Comparison of ENCODE assay signal across 24 mouse cellular contexts in genomic region chr16:20362121-20362520, GRCm38 (mm10). TPM values are rescaled to one million over a fixed set of nuclear protein-coding genes. Genes with fewer than 3 reads are reported as not detected.
"Had no signal": no experiment of that assay in that cellular context is flagged by ENCODE, and none has a peak within 500 bp of the region (broad histone marks: within the 10 kb centered on the region; RNA-seq: fewer than 3 reads in every experiment).

No protein-coding gene starts in this region.

- H3K27me3 ChIP-seq: limb, embryonic 13.5 days; liver, embryonic 13.5 days; midbrain, embryonic 12.5 days; midbrain, embryonic 15.5 days; neural tube, embryonic 12.5 days; neural tube, embryonic 15.5 days had no signal

- H3K4me2 ChIP-seq: limb, embryonic 13.5 days; liver, embryonic 13.5 days; lung, embryonic 14.5 days; midbrain, embryonic 12.5 days; midbrain, embryonic 15.5 days; neural tube, embryonic 12.5 days; neural tube, embryonic 15.5 days had no signal

- H3K9ac ChIP-seq: limb, embryonic 13.5 days; liver, embryonic 13.5 days; liver, postnatal 0 days; lung, embryonic 14.5 days; midbrain, embryonic 12.5 days; midbrain, embryonic 15.5 days; neural tube, embryonic 12.5 days; neural tube, embryonic 15.5 days had no signal

- ATAC-seq: intestine, postnatal 0 days; liver, postnatal 0 days; midbrain, embryonic 15.5 days had no signal

- H3K9me3 ChIP-seq: limb, embryonic 10.5 days; limb, embryonic 13.5 days; liver, embryonic 13.5 days; midbrain, embryonic 12.5 days; midbrain, embryonic 15.5 days; neural tube, embryonic 12.5 days; neural tube, embryonic 15.5 days had no signal

- H3K4me3 ChIP-seq: limb, embryonic 10.5 days; limb, embryonic 13.5 days; liver, embryonic 13.5 days; midbrain, embryonic 12.5 days; midbrain, embryonic 15.5 days; neural tube, embryonic 12.5 days; neural tube, embryonic 15.5 days had no signal

- H3K4me1 ChIP-seq: limb, embryonic 10.5 days; limb, embryonic 13.5 days; midbrain, embryonic 12.5 days; midbrain, embryonic 15.5 days; neural tube, embryonic 12.5 days; neural tube, embryonic 15.5 days had no signal

- H3K27ac ChIP-seq: limb, embryonic 10.5 days; limb, embryonic 13.5 days; liver, embryonic 13.5 days; macrophage; midbrain, embryonic 12.5 days; midbrain, embryonic 15.5 days; neural tube, embryonic 12.5 days; neural tube, embryonic 15.5 days; stomach, postnatal 0 days had no signal

- DNase-seq: kidney, adult 2 months; kidney, postnatal 14 days; kidney, postnatal 4 days; liver; liver, embryonic 13.5 days; liver, postnatal 0 days; lung, embryonic 14.5 days; lung, postnatal 10 days; right cerebral cortex, adult 18-20 months; right cerebral cortex, postnatal 14 days; right cerebral cortex, postnatal 4 days; thymus, adult 2 months; thymus, postnatal 25 days had no signal

RNA-seq across cellular contexts. Expression of gene Cyp2ab1, which starts 36.9 kb away (rescaled TPM):
- polyA plus RNA-seq: intestine, postnatal 0 days; kidney, embryonic 14.5 days; limb, embryonic 10.5 days; limb, embryonic 13.5 days; liver, embryonic 13.5 days; liver, postnatal 0 days; lung, embryonic 14.5 days; midbrain, embryonic 12.5 days; midbrain, embryonic 15.5 days; neural tube, embryonic 12.5 days; neural tube, embryonic 15.5 days; stomach, embryonic 14.5 days; stomach, postnatal 0 days had no signal
